ENCODE assay signal across 9 mouse cellular contexts in genomic region chr3:142439591-142440093, GRCm38 (mm10). TPM values are rescaled to one million over a fixed set of nuclear protein-coding genes. Genes with fewer than 3 reads are reported as not detected.
DNase-seq lines count a peak whose midpoint lies in the region; ATAC-seq and TF ChIP-seq lines count a peak whose summit lies in the region.
"Had no signal": no experiment of that assay in that cellular context is flagged by ENCODE, and none has a peak within 500 bp of the region (broad histone marks: within the 10 kb centered on the region; RNA-seq: fewer than 3 reads in every experiment).

No protein-coding gene starts in this region.

- no peak for ATAC-seq in cerebellum, adult (ENCODE audit: insufficient number of reproducible peaks, low FRiP score, low TSS enrichment)

- no peak for TF ChIP-seq POLR2A in embryonic fibroblast, embryonic 13.5 days (IDR thresholded peaks at IDR 0.05; ENCODE audit: low read depth, low read length)

- no peak overlapping the region for H3K4me3 ChIP-seq in embryonic fibroblast, embryonic 13.5 days (ENCODE audit: insufficient read depth, low read length)
- H3K4me3 ChIP-seq: midbrain, embryonic 12.5 days had no signal

- H3K27ac ChIP-seq in embryonic fibroblast, embryonic 13.5 days (ENCODE audit: insufficient read depth, low read length): peak overlapping the region; percentile 97
- H3K27ac ChIP-seq: midbrain, embryonic 12.5 days had no signal

- DNase-seq in adrenal gland, adult 2 months: peak; percentile 53
- DNase-seq in heart, postnatal 4 days: peak; percentile 77
- DNase-seq in lung, postnatal 10 days: peak; percentile 60
- no peak for DNase-seq in spleen, postnatal 4 days (ENCODE audit: low spot score in 2 of 2)
- DNase-seq in left cerebral cortex, postnatal 14 days (ENCODE audit: low spot score in 2 of 2): no peak
- no peak for DNase-seq in layer of hippocampus, adult 9-10 months (ENCODE audit: low spot score)

- TF ChIP-seq CTCF in embryonic fibroblast, embryonic 13.5 days (IDR thresholded peaks at IDR 0.05; ENCODE audit: borderline replicate concordance, insufficient read depth, low read length): no peak

- intact Hi-C loops in left cerebral cortex, postnatal 14 days (cut with DNase I): loop anchor here (5.0 kb wide), 1 partner anchor 42 kb away; the partner anchor contains the start of gene Pdlim5

- H3K4me1 ChIP-seq in embryonic fibroblast, embryonic 13.5 days (ENCODE audit: control insufficient read depth, insufficient read depth, low read length): peaks cover 10% of the 10 kb centered on the region

RNA-seq across cellular contexts. Expression of gene Pdlim5, which starts 44.1 kb away (rescaled TPM):
- total RNA-seq in adrenal gland, adult 2 months (2021): 100 to 1,000 TPM in 1 of 2 experiments, 10 to 100 TPM in 1; 36.0 to 107 TPM
- polyA plus RNA-seq in adrenal gland, adult 2 months (2012; rRNA removed): 38.6 and 67.5 TPM in 2 replicates
- 192 and 292 TPM in 2 replicates for polyA plus RNA-seq in embryonic fibroblast, embryonic 13.5 days (2011; ENCODE audit: insufficient read length, low read depth, missing spikeins)
- 100 to 1,000 TPM; 480 to 524 TPM for total RNA-seq in heart, postnatal 4 days (2021)
- total RNA-seq in left cerebral cortex, postnatal 14 days (2021): 10 to 100 TPM; 18.9 to 20.4 TPM

RNA-seq across cellular contexts. Expression of gene Gbp5, which starts 54.1 kb away (rescaled TPM):
- total RNA-seq in adrenal gland, adult 2 months (2021): 1 to 10 TPM; 3.0 to 6.5 TPM
- polyA plus RNA-seq in adrenal gland, adult 2 months (2012; rRNA removed): 0.53 and 0.61 TPM in 2 replicates
- 0.67 TPM in 1 of 2 replicates, not detected in the other for polyA plus RNA-seq in embryonic fibroblast, embryonic 13.5 days (2011; ENCODE audit: insufficient read length, low read depth, missing spikeins)
- total RNA-seq in heart, postnatal 4 days (2021): 1 to 10 TPM; 2.5 to 3.2 TPM
- 1 to 10 TPM; 2.0 to 2.2 TPM for total RNA-seq in left cerebral cortex, postnatal 14 days (2021)
- polyA plus RNA-seq: midbrain, embryonic 12.5 days had no signal

Comparison
In these comparisons a context has a peak if more than half of its experiments do, and no peak if none do; other contexts are left out.
1. DNase-seq: peak in adrenal gland, adult 2 months (single experiment), heart, postnatal 4 days (single experiment) and lung, postnatal 10 days (single experiment); none in spleen, postnatal 4 days (0 of 2), left cerebral cortex, postnatal 14 days (0 of 2) and layer of hippocampus, adult 9-10 months (single experiment).
2. RNA of gene Pdlim5, which starts 44.1 kb away (total RNA-seq): 480 to 524 TPM in heart, postnatal 4 days; 36.0 to 107 TPM in adrenal gland, adult 2 months and 18.9 to 20.4 TPM in left cerebral cortex, postnatal 14 days; every median in the first group is over 4 times any median in the second.